Mouse (Mus musculus): ENCODE data around the gene 4930505A04Rik.
A peak's percentile ranks its signal among the peaks of the same experiment; 100 is the strongest.
"Not testable (repeated sequence)": the region's sequence is repeated elsewhere in the genome, so short reads cannot be mapped to it uniquely, and the experiment has no call there.

4930505A04Rik gene

GRCm38 (mm10) chr11:30471751-30472593 lies at the start of gene 4930505A04Rik:
Gene 4930505A04Rik (minus strand): TSS chr11:30471827.
- peak; percentile 93 for DNase-seq

DNA sequence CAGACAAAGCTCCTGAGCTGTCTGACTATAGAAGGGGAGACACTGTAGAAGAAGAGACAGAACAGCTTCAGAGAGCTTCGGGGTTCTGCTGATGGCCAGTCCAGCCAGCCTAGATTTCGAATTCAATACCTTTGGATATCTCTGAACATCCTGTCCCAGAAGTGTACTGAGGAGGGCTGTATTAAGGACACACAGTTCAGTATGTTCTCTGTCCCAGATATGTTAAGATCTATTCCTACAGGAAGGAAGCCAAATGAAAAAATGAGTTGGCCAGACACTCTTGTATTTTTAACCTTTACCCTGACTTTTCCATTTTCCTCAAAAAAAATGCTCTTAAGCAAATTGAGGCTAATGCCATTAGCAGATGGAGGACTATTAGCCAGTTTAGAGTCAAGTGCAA lies 45.5 kb upstream of the 4930505A04Rik start:
- no peak for DNase-seq

DNA sequence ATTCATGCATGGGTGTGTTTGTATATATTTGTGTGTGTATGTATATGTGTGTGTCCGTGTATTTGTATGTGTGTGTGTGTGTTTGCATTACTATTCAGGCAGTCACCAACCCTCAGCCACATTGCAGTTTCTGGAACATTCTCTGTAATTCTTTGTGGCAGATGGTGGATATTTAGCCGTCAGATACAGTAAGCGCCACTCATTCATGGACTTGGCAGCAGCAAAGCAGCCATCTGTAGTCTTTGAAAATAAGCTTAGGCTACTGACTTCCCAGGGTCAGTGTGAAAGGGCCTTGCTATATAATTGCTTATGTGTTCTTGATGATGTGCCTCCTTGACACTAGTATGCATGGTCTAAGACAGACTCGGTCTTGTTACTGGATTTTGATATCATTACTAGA lies 36.6 kb upstream of the 4930505A04Rik start:
- no peak for DNase-seq

DNA sequence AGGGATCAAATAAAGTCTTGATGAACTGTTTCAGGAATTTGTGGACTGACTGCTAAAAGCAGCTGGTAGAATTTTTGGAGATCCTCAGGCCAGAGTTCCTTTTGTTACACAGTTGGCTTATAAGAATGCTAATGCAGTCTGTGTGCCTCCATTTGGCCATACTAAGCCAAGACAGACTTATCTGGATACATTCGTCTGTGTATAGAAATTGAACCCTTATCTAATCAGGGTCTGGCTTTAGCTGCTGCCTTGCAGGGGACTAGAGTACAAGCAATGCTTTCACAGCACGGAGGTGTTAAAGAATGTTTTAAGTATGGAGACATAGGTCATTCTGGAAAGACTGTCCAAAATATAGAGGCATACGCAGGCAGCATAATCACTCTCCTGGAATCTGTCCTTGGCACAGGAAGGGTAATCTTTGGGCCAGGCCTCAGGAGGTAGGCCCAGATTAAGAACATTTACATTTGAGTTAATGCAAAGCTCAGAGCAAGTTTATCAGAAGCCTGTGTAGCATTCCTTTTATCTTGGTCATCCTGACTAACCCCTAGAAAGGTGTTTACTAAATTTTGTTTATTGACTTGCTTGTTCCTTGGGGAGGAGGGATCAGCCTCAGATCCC lies 27.2 kb upstream of the 4930505A04Rik start:
- no peak for DNase-seq

DNA sequence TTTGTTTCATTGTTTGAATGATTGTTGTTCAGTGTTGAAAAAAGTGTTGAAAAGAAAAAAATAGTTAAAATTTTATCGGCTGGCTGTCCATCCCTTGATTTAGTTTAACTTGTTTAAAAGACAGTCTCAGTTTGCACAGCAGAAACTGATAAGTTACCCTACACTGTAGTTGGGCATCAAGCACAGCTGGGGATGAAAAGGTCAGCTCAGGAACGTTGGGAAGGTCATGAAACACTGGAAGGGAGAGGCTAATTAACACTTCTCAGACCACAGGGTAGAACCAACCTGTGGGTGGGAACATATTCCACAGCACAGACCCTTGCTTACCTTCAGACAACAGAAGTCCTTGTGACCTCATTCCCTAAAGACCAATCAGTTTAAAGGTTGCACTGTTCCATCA lies 25.5 kb upstream of the 4930505A04Rik start:
- DNase-seq = no peak

- DNase-seq = no peak
Measured at GRCm38 (mm10) chr11:30491515-30492260, 20.1 kb upstream of the 4930505A04Rik start.

DNA sequence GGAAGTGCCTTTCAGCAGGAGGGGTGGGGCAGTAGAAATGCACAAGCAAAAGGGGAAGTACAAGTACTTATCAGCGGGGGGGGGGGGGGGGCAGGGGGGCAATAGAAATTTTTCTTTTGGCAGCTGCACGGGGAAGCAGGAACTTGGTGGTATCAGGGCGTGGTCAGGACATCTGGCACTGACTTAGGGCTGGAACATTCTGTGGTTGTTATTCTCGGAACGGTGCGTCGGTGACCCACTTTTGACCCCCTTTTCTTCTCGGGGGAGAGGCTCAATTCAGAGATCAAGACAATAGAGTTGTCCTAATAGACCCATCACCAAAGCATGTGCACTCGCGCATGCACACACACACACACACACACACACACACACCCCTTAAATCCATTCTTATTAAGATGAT lies 16.6 kb upstream of the 4930505A04Rik start:
- DNase-seq = no peak

- DNase-seq = no peak
Measured at GRCm38 (mm10) chr11:30483286-30483685, 11.7 kb upstream of the 4930505A04Rik start.

DNA sequence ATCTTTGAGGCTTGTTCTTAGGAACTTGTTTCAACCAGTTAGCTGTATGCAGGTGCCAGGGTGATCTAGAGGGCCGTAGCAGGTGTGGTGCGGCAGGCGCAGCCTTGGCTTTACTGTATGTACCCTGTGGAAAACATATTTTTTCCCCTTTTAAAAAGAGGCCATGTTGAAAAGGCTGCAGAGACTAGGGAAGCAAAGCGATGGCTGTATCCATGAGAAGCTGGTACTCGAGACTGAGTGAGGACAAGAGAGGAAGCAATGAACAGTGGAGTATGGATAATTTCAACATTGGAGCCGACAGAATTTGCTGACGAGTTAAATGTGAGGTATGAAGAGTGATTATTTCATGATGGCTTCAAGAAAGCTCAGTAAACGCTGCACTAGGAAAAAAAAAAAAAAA lies 440 bp downstream of the 4930505A04Rik start:
- no peak for DNase-seq

- DNase-seq = no peak
Measured at GRCm38 (mm10) chr11:30454331-30454730, 17.3 kb downstream of the 4930505A04Rik start.

- DNase-seq = no peak
Measured at GRCm38 (mm10) chr11:30448126-30448525, 23.5 kb downstream of the 4930505A04Rik start.

DNA sequence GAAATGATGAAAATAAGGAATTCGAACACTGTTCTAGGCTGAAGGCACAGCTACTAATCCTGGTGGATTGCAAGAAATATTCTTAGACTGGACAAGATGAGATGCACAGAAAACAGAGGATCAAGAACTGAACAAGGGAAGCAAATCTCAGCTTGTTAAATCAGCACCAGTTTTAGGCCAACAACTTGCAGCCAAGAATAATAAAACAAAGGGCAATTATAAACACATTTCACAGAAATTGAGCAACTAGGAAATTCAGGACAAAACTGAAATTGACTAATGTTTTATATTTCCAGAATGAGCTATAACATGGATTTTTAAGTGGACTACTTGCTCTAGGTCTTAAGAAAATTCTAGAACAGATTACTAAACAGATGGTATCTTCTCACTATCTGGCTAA lies 24.1 kb downstream of the 4930505A04Rik start:
- no peak for DNase-seq

DNA sequence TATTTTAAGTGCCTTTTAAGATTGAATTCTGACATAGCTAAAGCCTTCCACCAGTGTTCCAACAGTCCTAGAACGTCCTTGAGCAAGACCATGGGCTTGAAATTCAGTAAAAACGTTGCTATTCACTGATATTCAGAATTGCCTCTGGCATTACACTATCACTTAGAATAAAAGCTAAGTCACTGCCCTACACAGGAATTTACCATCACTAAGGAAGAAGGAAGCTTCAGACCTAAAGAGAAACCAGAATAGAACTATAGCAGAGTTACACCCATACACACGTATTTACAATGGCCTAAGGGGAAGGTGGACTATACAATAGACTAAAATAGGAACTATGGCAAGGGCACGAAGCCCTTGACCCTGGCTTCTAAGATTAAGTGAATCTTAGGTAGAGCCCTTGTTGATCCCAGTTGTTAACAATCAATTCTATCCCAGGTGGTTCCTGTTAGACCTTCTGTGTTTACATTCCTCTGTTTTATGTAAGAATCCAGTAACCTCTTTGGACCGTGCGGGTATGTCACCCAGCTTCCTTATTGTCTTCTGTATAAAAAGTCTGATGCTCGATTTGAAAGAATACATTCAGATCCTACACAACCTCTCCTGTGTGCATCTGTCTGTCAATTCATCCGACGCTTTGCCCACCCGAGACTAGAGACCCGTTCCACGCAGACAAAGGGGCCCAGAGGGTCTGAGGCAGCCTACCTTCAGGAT lies 27.3 kb downstream of the 4930505A04Rik start:
- not testable (repeated sequence) for DNase-seq

DNA sequence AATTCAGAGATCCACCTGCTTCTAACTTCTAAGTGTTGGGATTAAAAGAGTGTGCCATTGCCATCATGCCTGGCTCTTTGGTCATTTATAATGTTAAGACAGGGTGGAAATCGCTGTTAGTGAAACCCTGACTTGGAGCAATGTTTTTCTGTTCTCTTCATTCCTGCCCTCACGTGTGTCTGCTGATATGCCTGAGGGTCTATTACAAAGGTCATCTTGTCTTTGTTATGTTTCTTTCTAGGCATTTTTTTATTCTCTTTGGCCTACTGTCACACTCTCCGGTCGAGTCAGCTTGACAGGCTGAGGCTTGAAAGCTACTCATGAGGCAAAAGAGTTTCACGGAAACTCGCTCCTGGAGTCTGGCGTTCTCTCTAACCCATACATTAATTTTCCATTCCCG lies 27.9 kb downstream of the 4930505A04Rik start:
- no peak for DNase-seq

DNA sequence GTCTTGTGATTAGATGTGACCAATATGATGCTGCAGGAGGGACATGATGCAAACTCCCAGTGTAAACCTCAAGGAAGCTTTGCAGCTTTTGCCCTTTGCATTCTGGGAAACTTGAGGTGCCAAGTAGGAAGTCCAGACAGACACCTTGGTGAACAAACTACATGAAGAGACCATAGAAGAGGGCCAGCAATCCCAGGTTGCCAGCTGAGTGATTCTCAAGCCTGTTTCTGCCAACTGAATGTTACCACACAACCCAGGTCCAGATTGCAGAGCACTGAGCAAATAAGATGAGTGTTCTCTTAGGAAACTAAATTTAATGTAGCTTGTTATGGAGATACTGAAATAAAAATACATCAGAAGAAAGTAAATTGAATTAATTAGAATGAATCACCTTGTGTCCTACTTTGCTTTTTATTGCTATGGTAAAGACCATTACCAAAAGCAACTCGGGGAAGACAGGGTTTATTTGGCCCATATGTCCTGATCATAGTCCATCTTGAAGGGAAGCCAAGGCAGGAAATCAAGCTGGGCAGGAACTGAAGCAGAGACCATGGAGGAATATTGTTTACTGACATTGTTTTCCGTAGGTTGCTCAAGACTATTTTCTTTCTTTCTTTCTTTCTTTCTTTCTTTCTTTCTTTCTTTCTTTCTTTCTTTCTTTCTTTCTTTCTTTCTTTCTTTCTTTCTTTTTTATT lies 38.2 kb downstream of the 4930505A04Rik start:
- peak; percentile 21 for DNase-seq

GRCm38 (mm10) chr11:30405581-30405980 lies 66.0 kb downstream of the 4930505A04Rik start:
- DNase-seq = peak; percentile 2

DNA sequence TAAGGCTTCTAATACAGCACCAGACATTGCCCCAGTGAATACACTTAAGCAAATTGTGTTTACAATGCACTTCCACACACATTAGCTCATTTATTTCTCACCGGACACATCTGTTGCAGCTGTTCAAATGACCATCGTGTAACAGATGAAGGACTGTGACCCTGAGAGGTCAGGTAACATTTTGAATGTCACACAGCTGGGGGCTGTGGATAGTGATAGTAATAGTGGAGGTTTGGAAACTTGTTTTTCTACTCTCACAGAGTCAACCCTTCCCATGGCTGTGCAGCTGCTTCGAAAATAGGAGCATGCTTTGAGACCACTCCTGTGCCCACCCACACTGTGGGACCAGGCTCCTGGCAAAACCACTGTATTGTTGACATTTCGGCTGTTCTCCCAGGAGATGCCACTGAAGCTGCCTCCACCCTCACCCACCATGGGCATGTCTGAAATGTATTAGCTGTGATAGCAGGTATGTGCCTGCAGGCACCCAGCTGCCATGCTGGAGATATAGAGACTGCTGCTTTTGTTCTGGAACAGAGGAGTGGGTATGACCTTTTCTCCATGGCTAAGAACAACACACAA lies 66.9 kb downstream of the 4930505A04Rik start:
- DNase-seq = no peak

DNA sequence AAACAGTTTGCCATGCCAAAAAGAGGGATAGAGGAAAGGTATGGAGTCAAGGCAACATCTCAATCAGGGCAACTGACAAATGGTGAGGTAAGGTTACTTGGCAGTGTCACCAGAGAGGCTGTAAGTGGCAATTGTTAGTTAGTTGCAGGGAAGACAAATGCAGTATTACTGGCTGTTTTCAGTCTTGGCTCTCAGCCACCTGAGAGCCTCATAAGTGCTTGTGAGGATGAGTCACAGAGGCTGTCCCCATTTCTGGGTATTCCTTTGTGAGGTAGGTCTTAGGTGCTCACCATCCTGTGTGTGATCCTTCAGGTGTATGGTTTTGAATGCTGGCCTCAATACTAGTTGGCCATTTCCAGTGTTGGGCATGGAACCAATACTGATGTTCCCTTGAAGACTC lies 77.3 kb downstream of the 4930505A04Rik start:
- DNase-seq = peak; percentile 26

- DNase-seq = no peak
Measured at GRCm38 (mm10) chr11:30383076-30383475, 88.6 kb downstream of the 4930505A04Rik start.

Measured in right cerebral cortex, adult 18-20 months (tissue).